Mouse (Mus musculus) layer of hippocampus, postnatal 10 days (tissue): Measurements from ENCODE around the gene Chmp2a. TPM values are rescaled to one million over a fixed set of nuclear protein-coding genes. Genes with fewer than 3 reads are reported as not detected.

Experiments
- DNase-seq, 2 experiments: peaks; one replicate each; pipeline ENCODE4 v3.0.0; 2021; ENCODE audit warnings: low spot score in 2 of 2
- total RNA-seq, 2 experiments: library from RNA; stranded (reverse); gene quantifications; 2 replicates each; pipeline ENCODE4 v1.2.3; 2021

The Chmp2a gene
- total RNA-seq, 2 experiments from 2014 or later = 133 to 151 TPM

GRCm38 (mm10) chr7:13006011-13006410, 28.6 kb downstream of the Chmp2a start:
- no peak for DNase-seq

GRCm38 (mm10) chr7:13003380-13003779, 31.2 kb downstream of the Chmp2a start:
- no peak for DNase-seq

GRCm38 (mm10) chr7:13001584-13001983, 33.0 kb downstream of the Chmp2a start:
- DNase-seq = no peak

- no peak for DNase-seq
Measured at GRCm38 (mm10) chr7:12998851-12999250, 35.8 kb downstream of the Chmp2a start, which contains the start of gene Trim28. TSS of gene Trim28 (plus strand) at chr7:12999114.

GRCm38 (mm10) chr7:12998053-12998452, 36.6 kb downstream of the Chmp2a start, which contains the start of gene Slc27a5:
TSS of gene Slc27a5 (minus strand) at chr7:12998192.
- DNase-seq = no peak

GRCm38 (mm10) chr7:12997230-12997629, 37.4 kb downstream of the Chmp2a start:
- no peak for DNase-seq

- no peak for DNase-seq
Measured at GRCm38 (mm10) chr7:12995862-12996261, 38.7 kb downstream of the Chmp2a start.

GRCm38 (mm10) chr7:12993148-12993547, 41.5 kb downstream of the Chmp2a start:
- no peak for DNase-seq

- DNase-seq = no peak
Measured at GRCm38 (mm10) chr7:12992222-12992621, 42.4 kb downstream of the Chmp2a start.

GRCm38 (mm10) chr7:12987409-12988189, 47.0 kb downstream of the Chmp2a start:
- DNase-seq = no peak

GRCm38 (mm10) chr7:12986906-12987305, 47.7 kb downstream of the Chmp2a start:
- no peak for DNase-seq

GRCm38 (mm10) chr7:12985724-12986123, 48.9 kb downstream of the Chmp2a start:
- DNase-seq = no peak

Other genes with a start within 250 kb of the Chmp2a start
- gene Zscan18, start 231.2 kb downstream of the Chmp2a start, total RNA-seq = 10 to 100 TPM; 19.9 to 25.0 TPM
- 10 to 100 TPM; 21.7 to 22.3 TPM for gene Zfp329, start 215.9 kb downstream of the Chmp2a start, total RNA-seq
- 10 to 100 TPM; 13.6 to 21.8 TPM for gene Zfp110, start 200.0 kb downstream of the Chmp2a start, total RNA-seq
- 1 to 10 TPM; 6.0 to 8.9 TPM for gene Zfp128, start 153.6 kb downstream of the Chmp2a start, total RNA-seq
- gene Zscan22, start 137.0 kb downstream of the Chmp2a start, total RNA-seq = 10 to 100 TPM; 12.1 to 13.1 TPM
- gene Rps5, start 112.5 kb downstream of the Chmp2a start, total RNA-seq = 100 to 1,000 TPM; 535 to 542 TPM
- gene Rnf225, start 107.4 kb downstream of the Chmp2a start, total RNA-seq = 1 to 10 TPM; 1.2 TPM
- gene Zfp324, start 69.0 kb downstream of the Chmp2a start, total RNA-seq = 10 to 100 TPM; 14.7 to 15.7 TPM
- gene Zfp446, start 57.0 kb downstream of the Chmp2a start, total RNA-seq = 1 to 10 TPM; 7.1 to 7.7 TPM
- gene Slc27a5, start 36.6 kb downstream of the Chmp2a start, total RNA-seq = not detected
- gene Trim28, start 35.7 kb downstream of the Chmp2a start, total RNA-seq = 100 to 1,000 TPM; 279 to 301 TPM
- 10 to 100 TPM; 25.8 to 27.3 TPM for gene Zbtb45, start 24.8 kb downstream of the Chmp2a start, total RNA-seq
- 100 to 1,000 TPM; 198 to 220 TPM for gene Ube2m, start 3.5 kb upstream of the Chmp2a start, total RNA-seq
- 10 to 100 TPM; 14.3 to 17.7 TPM for gene Mzf1, start 20.0 kb upstream of the Chmp2a start, total RNA-seq
- not detected for gene Vmn1r85, start 60.4 kb upstream of the Chmp2a start, total RNA-seq
- not detected for gene Vmn1r86, start 85.1 kb upstream of the Chmp2a start, total RNA-seq
- not detected for gene Vmn1r87, start 105.3 kb upstream of the Chmp2a start, total RNA-seq
- under 1 TPM; 0.11 to 0.25 TPM for gene Vmn1r88, start 124.8 kb upstream of the Chmp2a start, total RNA-seq
- gene Vmn1r89, start 178.2 kb upstream of the Chmp2a start, total RNA-seq = not detected
- gene Lig1, start 242.5 kb upstream of the Chmp2a start, total RNA-seq = 10 to 100 TPM; 11.0 to 14.7 TPM
- 10 to 100 TPM; 11.4 to 12.8 TPM for gene Zswim9, start 243.9 kb upstream of the Chmp2a start, total RNA-seq